Mouse (Mus musculus): Measurements from ENCODE around the gene Gm3558. TPM values are rescaled to one million over a fixed set of nuclear protein-coding genes. Genes with fewer than 3 reads are reported as not detected.
"Not testable (repeated sequence)": the region's sequence is repeated elsewhere in the genome, so short reads cannot be mapped to it uniquely, and the experiment has no call there.

Gm3558 gene
- 6.3 and 6.7 TPM in 2 replicates for polyA plus RNA-seq (2015; fragmentation: Nextera tagmentation; extraction: Ambion mirVana)

GRCm38 (mm10) chr14:7568382-7568781 is at the start of gene Gm3558:
Gm3558 (minus strand) TSS chr14:7568566.
- peak within 1 kb of the TSS; percentile 56 for H3K4me2 ChIP-seq (ENCODE audit: low read length)
- not testable (repeated sequence) for H3K4me1 ChIP-seq (ENCODE audit: control insufficient read depth, insufficient read depth, low read length); ATAC-seq; H3K27ac ChIP-seq (ENCODE audit: low read length); H3K9me3 ChIP-seq (replicated peaks; ENCODE audit: control insufficient read depth, low read length, poor library complexity, severe bottlenecking); H3K36me3 ChIP-seq (ENCODE audit: control insufficient read depth, insufficient read depth, low read length); H3K27me3 ChIP-seq (ENCODE audit: control insufficient read depth, insufficient read depth, low read depth, low read length)
- 0% methylated on average over 1 of the region's 34 CpGs for WGBS
- H3K9ac ChIP-seq (ENCODE audit: low read depth, low read length) = peak within 1 kb of the TSS; percentile 59
- peak within 1 kb of the TSS; percentile 46 for H3K4me3 ChIP-seq (ENCODE audit: low read depth, low read length)

DNA sequence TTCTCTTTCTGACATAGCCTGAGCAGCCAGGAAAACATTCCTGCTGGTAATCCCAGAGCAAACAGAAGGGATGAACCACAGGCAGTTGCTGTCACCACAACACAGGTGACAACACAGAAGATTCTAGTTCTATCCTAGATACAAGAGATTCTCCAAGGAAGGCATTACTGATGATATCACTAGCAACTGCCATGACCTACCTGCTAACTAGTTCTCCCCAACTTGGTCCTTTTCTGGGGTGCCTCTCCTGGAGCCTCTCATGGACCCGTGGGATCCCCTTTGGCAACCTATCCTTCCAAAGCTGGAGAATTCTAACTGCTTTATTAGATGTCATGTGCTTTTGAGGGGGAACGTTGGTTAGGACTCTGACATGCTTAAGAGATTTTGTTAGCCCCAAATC is 27.1 kb upstream of the Gm3558 start, which contains the start of gene Gm10338:
Gene Gm10338, minus strand, starts transcription at position 101 of the 400 bp plus-strand sequence.
- H3K27me3 ChIP-seq (ENCODE audit: control insufficient read depth, insufficient read depth, low read depth, low read length); ATAC-seq; H3K4me2 ChIP-seq (ENCODE audit: low read length); H3K4me3 ChIP-seq (ENCODE audit: low read depth, low read length); H3K9ac ChIP-seq (ENCODE audit: low read depth, low read length); H3K27ac ChIP-seq (ENCODE audit: low read length); H3K36me3 ChIP-seq (ENCODE audit: control insufficient read depth, insufficient read depth, low read length); H3K9me3 ChIP-seq (replicated peaks; ENCODE audit: control insufficient read depth, low read length, poor library complexity, severe bottlenecking); H3K4me1 ChIP-seq (ENCODE audit: control insufficient read depth, insufficient read depth, low read length): not testable (repeated sequence)
- no CpG with 5 or more reads among the region's 2 CpGs for WGBS

DNA sequence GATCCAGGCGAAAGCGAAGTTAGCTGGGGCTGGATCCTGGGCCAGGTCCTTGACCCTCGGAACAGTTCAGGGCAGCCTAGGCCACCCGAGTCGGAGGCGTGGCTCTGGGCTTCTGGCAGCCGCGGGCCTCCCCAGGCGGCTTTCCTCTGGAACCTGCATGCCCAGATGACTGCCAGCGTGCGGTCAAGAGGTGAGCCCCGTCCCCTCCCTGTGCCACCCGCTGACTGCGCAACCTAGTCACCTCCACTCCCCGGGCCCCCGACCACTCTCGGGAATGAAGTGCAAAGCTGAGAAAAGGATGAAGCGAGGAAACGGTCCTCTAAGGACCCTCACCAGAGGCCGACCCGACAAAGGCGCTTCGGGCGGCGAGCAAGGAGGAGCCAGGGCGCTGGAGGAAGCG is 476 bp downstream of the Gm3558 start:
- H3K36me3 ChIP-seq (ENCODE audit: control insufficient read depth, insufficient read depth, low read length); H3K9me3 ChIP-seq (replicated peaks; ENCODE audit: control insufficient read depth, low read length, poor library complexity, severe bottlenecking); H3K27ac ChIP-seq (ENCODE audit: low read length); H3K4me1 ChIP-seq (ENCODE audit: control insufficient read depth, insufficient read depth, low read length); H3K27me3 ChIP-seq (ENCODE audit: control insufficient read depth, insufficient read depth, low read depth, low read length): not testable (repeated sequence)
- peak overlapping the region; percentile 56 for H3K4me2 ChIP-seq (ENCODE audit: low read length)
- peak overlapping the region; percentile 59 for H3K9ac ChIP-seq (ENCODE audit: low read depth, low read length)
- peak; percentile 72; the same call in 1 of the 2 replicates for ATAC-seq
- WGBS = 0% methylated on average over 16 of the region's 27 CpGs
- H3K4me3 ChIP-seq (ENCODE audit: low read depth, low read length) = peak overlapping the region; percentile 46

- H3K4me1 ChIP-seq (ENCODE audit: control insufficient read depth, insufficient read depth, low read length); H3K4me3 ChIP-seq (ENCODE audit: low read depth, low read length); H3K4me2 ChIP-seq (ENCODE audit: low read length); H3K36me3 ChIP-seq (ENCODE audit: control insufficient read depth, insufficient read depth, low read length); ATAC-seq; H3K9ac ChIP-seq (ENCODE audit: low read depth, low read length); H3K9me3 ChIP-seq (replicated peaks; ENCODE audit: control insufficient read depth, low read length, poor library complexity, severe bottlenecking); H3K27ac ChIP-seq (ENCODE audit: low read length); H3K27me3 ChIP-seq (ENCODE audit: control insufficient read depth, insufficient read depth, low read depth, low read length): not testable (repeated sequence)
- WGBS = 3% methylated on average over 6 of the region's 9 CpGs
These were observed 1.1 kb downstream of the Gm3558 start for GRCm38 (mm10) chr14:7567266-7567665.

Other genes starting within 250 kb of the Gm3558 start
- not detected in 2 replicates for gene Gm5797, start 236.2 kb downstream of the Gm3558 start, polyA plus RNA-seq (2015; fragmentation: Nextera tagmentation; extraction: Ambion mirVana)
- not detected in 2 replicates for gene Gm8374, start 203.4 kb downstream of the Gm3558 start, polyA plus RNA-seq (2015; fragmentation: Nextera tagmentation; extraction: Ambion mirVana)
- 0.31 TPM in 1 of 2 replicates, not detected in the other for gene Gm3755, start 117.6 kb downstream of the Gm3558 start, polyA plus RNA-seq (2015; fragmentation: Nextera tagmentation; extraction: Ambion mirVana)
- gene Gm3752, start 84.8 kb downstream of the Gm3558 start, polyA plus RNA-seq (2015; fragmentation: Nextera tagmentation; extraction: Ambion mirVana) = 16.3 and 20.7 TPM in 2 replicates
- not detected in 2 replicates for gene Gm10338, start 27.0 kb upstream of the Gm3558 start, polyA plus RNA-seq (2015; fragmentation: Nextera tagmentation; extraction: Ambion mirVana)
- not detected in 2 replicates for gene Gm10128, start 75.4 kb upstream of the Gm3558 start, polyA plus RNA-seq (2015; fragmentation: Nextera tagmentation; extraction: Ambion mirVana)
- 0.68 and 1.2 TPM in 2 replicates for gene Gm26661, start 223.0 kb upstream of the Gm3558 start, polyA plus RNA-seq (2015; fragmentation: Nextera tagmentation; extraction: Ambion mirVana)
- 7.0 and 12.4 TPM in 2 replicates for gene Flnb, start 249.4 kb upstream of the Gm3558 start, polyA plus RNA-seq (2015; fragmentation: Nextera tagmentation; extraction: Ambion mirVana)